19 mouse cellular contexts compared by ENCODE assay signal in genomic region chr4:139007353-139007752, GRCm38 (mm10). TPM values are rescaled to one million over a fixed set of nuclear protein-coding genes. Genes with fewer than 3 reads are reported as not detected.
"Had no signal": no experiment of that assay in that cellular context is flagged by ENCODE, and none has a peak within 500 bp of the region (broad histone marks: within the 10 kb centered on the region; RNA-seq: fewer than 3 reads in every experiment).

No protein-coding gene starts in this region.

- H3K9me3 ChIP-seq: liver, embryonic 12.5 days; midbrain, embryonic 10.5 days; neural tube, embryonic 15.5 days had no signal

- H3K4me2 ChIP-seq: liver, embryonic 12.5 days; lung, embryonic 14.5 days; neural tube, embryonic 15.5 days had no signal

- H3K4me3 ChIP-seq: layer of hippocampus, adult 2 months; liver, embryonic 12.5 days; midbrain, embryonic 10.5 days; myocyte; neural tube, embryonic 15.5 days had no signal

- H3K9ac ChIP-seq: liver, embryonic 12.5 days; lung, embryonic 14.5 days; neural tube, embryonic 15.5 days had no signal

- H3K27ac ChIP-seq: layer of hippocampus, adult 2 months; liver, embryonic 12.5 days; midbrain, embryonic 10.5 days; neural tube, embryonic 15.5 days had no signal

- H3K27me3 ChIP-seq: neural tube, embryonic 15.5 days had no signal

- H3K4me1 ChIP-seq: liver, embryonic 12.5 days had no signal

- DNase-seq: kidney, postnatal 10 days; left cerebral cortex, postnatal 4 days; lung, embryonic 14.5 days; lung, postnatal 4 days; midbrain, embryonic 14.5 days; right cerebral cortex, adult 18-20 months; right cerebral cortex, postnatal 25 days; thymus, adult 18-20 months; thymus, postnatal 14 days had no signal

- ATAC-seq: liver, embryonic 12.5 days had no signal

- H3K36me3 ChIP-seq: liver, embryonic 12.5 days; midbrain, embryonic 10.5 days; neural tube, embryonic 15.5 days had no signal

RNA-seq across cellular contexts. Expression of gene Rnf186, which starts 40.4 kb away (rescaled TPM):
- total RNA-seq: layer of hippocampus, adult 2 months; layer of hippocampus, postnatal 10 days; left cerebral cortex, postnatal 10 days; left cerebral cortex, postnatal 4 days; megakaryocyte, adult 5-6 weeks had no signal
- polyA plus RNA-seq: limb, embryonic 14.5 days; liver, embryonic 12.5 days; midbrain, embryonic 10.5 days; midbrain, embryonic 14.5 days; myocyte; neural tube, embryonic 11.5 days; neural tube, embryonic 15.5 days had no signal
